Mouse (Mus musculus) limb, embryonic 15.5 days (tissue): ENCODE data around the gene Lysmd2. TPM values are rescaled to one million over a fixed set of nuclear protein-coding genes. Genes with fewer than 3 reads are reported as not detected.
A peak's percentile ranks its signal among the peaks of the same experiment; 100 is the strongest.

Source experiments
- ATAC-seq: fragments of 200-750 bp; cut with Nextera tagmentation; 2 replicates; pipeline ENCODE4 v1.8.0; 2017; ENCODE audit warnings: low read depth, moderate TSS enrichment; ENCODE audit not compliant: insufficient number of reproducible peaks, low FRiP score, low TSS enrichment
- H3K27ac ChIP-seq: fragments of 300-500 bp; sonication (generic); 2 replicates; pipeline ENCODE4 v1.5.1; 2015; ENCODE audit warnings: moderate library complexity, mild to moderate bottlenecking, inconsistent platforms
- H3K27me3 ChIP-seq: fragments of 300-500 bp; sonication (generic); 2 replicates; pipeline ENCODE4 v1.6.1; 2015; ENCODE audit warnings: inconsistent platforms
- H3K36me3 ChIP-seq: fragments of 300-500 bp; sonication (generic); 2 replicates; pipeline ENCODE4 v1.6.1; 2015; ENCODE audit warnings: inconsistent platforms
- H3K4me1 ChIP-seq: fragments of 300-500 bp; sonication (generic); 2 replicates; pipeline ENCODE4 v1.6.1; 2015; ENCODE audit warnings: inconsistent platforms
- H3K4me2 ChIP-seq: fragments of 300-500 bp; sonication (generic); 2 replicates; pipeline ENCODE4 v1.6.1; 2015; ENCODE audit warnings: mild to moderate bottlenecking, inconsistent platforms
- H3K4me3 ChIP-seq: fragments of 300-500 bp; sonication (generic); 2 replicates; pipeline ENCODE4 v1.5.1; 2015; ENCODE audit warnings: mild to moderate bottlenecking, inconsistent platforms
- H3K9ac ChIP-seq: fragments of 300-500 bp; sonication (generic); 2 replicates; pipeline ENCODE4 v1.6.1; 2015; ENCODE audit warnings: inconsistent platforms
- H3K9me3 ChIP-seq: fragments of 300-500 bp; sonication (generic); 2 replicates; pipeline ENCODE4 v1.6.1; 2016; ENCODE audit warnings: inconsistent platforms
- WGBS: fragments of 180-500 bp; shearing (Covaris S2); methylation state at CpG from one replicate; pipeline ENCODE4 v1.1.7; 2015; 5-methylcytosine and 5-hydroxymethylcytosine counted together
- polyA plus RNA-seq: library from polyadenylated mRNA; unstranded; fragments of >200 nt; fragmentation: Nextera tagmentation; extraction: Ambion mirVana; gene quantifications from 2 replicates; pipeline ENCODE4 v1.2.1, GENCODE M21; 2015

The Lysmd2 gene
- polyA plus RNA-seq, 1 experiment from 2014 or later, result 49.5 TPM

GRCm38 (mm10) chr9:75679629-75680028 is 54.1 kb downstream of the Lysmd2 start:
- H3K4me3 ChIP-seq, result no peak overlapping the region
- peaks cover 7% of the 10 kb centered on the region for H3K4me1 ChIP-seq
- no peak overlapping the region for H3K9ac ChIP-seq
- no peak for ATAC-seq
- no peaks in the 10 kb centered on the region for H3K9me3 ChIP-seq
- H3K27ac ChIP-seq, result no peak overlapping the region
- WGBS, result 70% methylated on average over 4 of the region's 4 CpGs
- no peaks in the 10 kb centered on the region for H3K36me3 ChIP-seq
- peaks cover 5% of the 10 kb centered on the region; the same call in 1 of the 2 replicates for H3K27me3 ChIP-seq
- H3K4me2 ChIP-seq, result no peak overlapping the region

DNA sequence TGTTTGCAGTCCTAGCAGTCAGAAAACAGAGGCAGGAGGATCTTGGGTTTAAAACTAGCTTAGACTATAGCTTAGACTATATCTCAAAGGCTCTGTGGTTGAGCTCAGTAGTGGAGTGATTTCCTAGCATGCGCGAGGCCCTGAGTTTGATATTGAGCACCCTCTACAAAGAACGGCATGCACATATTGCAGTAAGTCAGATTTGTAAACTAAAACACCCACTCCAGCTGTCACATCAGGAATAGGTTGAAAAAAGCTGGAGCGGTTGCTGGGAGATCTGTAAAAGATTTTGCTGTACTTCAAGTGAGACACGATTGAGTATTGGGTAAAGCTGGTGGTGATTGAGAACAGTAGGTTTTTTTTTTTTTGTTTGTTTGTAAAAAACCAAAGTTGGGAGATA is 55.1 kb downstream of the Lysmd2 start:
- no peak for ATAC-seq
- Histone ChIP-seq H3K4me3 (no peak overlapping the region), H3K4me1 (peaks cover 7% of the 10 kb centered on the region), H3K4me2 (no peak overlapping the region), H3K27me3 (peaks cover 5% of the 10 kb centered on the region; the same call in 1 of the 2 replicates), H3K9ac (no peak overlapping the region), H3K36me3 (no peaks in the 10 kb centered on the region), H3K27ac (no peak overlapping the region), H3K9me3 (no peaks in the 10 kb centered on the region)
- WGBS, result 85% methylated on average over 5 of the region's 5 CpGs

DNA sequence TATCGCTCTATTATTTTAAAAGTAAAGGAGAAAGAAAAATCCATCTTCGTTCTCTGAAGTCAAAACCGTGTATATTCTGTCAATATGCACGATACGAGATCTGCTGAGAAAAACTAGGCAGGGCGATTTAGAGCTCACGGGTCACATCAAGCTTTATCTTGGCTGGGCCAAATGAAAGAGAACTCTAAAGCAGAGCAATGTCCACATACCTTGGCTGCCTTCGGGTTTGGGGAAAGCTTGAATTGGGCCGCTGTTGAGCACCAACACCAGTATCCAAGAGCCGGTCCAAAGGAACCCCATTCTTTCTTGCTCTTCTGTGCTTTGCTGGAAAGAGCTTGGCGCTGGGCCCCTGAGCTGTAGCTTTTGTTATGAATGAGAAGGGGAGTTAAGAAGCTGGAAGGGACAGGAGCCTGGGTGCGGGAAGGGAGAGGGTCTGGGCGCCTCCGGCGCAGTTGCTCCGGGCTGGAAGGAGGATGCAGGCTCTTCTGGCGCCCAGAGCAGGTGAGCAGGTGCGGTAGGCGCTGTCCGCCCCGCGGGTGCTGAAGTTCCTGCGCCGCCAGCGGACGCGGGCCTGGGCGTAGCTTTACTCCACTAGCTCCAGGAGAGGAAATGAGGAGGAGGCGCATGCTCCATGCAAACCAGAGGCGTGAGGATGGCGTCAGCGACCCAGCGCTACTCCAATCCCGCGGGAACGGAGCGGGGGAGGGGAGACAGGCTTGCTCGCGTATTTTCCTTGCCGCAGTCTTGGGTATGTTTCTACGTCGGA is 58.1 kb downstream of the Lysmd2 start, which contains the start of gene Scg3:
Scg3 (minus strand) TSS at position 631 of the 766 bp plus-strand sequence.
- no peaks in the 10 kb centered on the region for H3K9me3 ChIP-seq
- H3K4me3 ChIP-seq, result peak within 1 kb of the TSS; percentile 22
- ATAC-seq, result no peak; the same call in 1 of the 2 replicates
- peaks cover 5% of the 10 kb centered on the region; the same call in 1 of the 2 replicates for H3K27me3 ChIP-seq
- H3K4me2 ChIP-seq, result peak within 1 kb of the TSS; percentile 41
- no peak within 1 kb of the TSS for H3K9ac ChIP-seq
- H3K4me1 ChIP-seq, result peaks cover 7% of the 10 kb centered on the region
- H3K27ac ChIP-seq, result no peak within 1 kb of the TSS
- WGBS, result 9% methylated on average over 42 of the region's 42 CpGs
- H3K36me3 ChIP-seq, result no peaks in the 10 kb centered on the region

DNA sequence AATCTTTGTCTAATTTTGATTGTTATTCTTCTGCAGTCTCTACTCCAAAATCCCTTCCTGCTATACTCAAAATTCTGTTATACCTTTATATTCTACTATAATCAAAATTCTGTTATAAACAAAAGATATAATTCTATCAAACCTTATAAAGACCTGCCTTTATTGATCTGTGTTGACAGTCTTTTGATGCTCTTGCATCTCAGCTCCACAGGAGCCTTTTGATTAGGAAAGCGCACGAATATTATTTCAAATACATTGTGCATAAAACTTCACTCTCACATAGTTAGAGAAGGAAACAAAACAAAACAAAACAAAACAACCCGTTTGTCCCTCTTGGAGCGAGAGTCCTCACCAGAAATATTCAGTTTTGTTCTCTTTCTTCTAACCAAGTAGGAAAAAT is 58.8 kb downstream of the Lysmd2 start:
- H3K27me3 ChIP-seq, result peaks cover 5% of the 10 kb centered on the region; the same call in 1 of the 2 replicates
- peaks cover 7% of the 10 kb centered on the region for H3K4me1 ChIP-seq
- no peaks in the 10 kb centered on the region for H3K36me3 ChIP-seq
- WGBS, result 73% methylated on average over 4 of the region's 4 CpGs
- H3K9ac ChIP-seq, result no peak overlapping the region
- H3K27ac ChIP-seq, result no peak overlapping the region
- peak overlapping the region; percentile 41 for H3K4me2 ChIP-seq
- H3K9me3 ChIP-seq, result no peaks in the 10 kb centered on the region
- H3K4me3 ChIP-seq, result peak overlapping the region; percentile 22; the same call in 1 of the 2 replicates
- no peak for ATAC-seq

DNA sequence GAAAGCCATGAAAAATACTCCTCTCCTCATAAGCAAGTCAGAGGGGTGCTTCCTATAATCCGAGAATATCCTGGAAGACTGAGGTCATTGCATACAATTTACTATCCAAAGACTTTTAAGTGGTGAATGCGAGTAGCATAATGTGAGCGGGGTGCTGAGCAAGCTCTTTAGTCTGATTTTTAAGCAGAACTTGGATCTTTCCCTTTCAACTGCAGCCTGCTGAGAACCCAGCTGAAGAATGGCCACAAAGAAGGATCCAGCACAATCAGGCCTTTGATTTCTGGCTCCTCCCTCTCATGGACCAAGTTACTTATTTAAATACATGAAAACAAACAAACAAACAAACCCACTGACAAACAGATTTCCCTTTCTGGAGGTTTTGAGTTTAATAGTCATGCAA is 59.2 kb downstream of the Lysmd2 start:
- ATAC-seq, result no peak
- H3K27me3 ChIP-seq, result peaks cover 5% of the 10 kb centered on the region; the same call in 1 of the 2 replicates
- no peaks in the 10 kb centered on the region for H3K9me3 ChIP-seq
- 72% methylated on average over 3 of the region's 3 CpGs for WGBS
- H3K27ac ChIP-seq, result no peak overlapping the region
- H3K4me3 ChIP-seq, result no peak overlapping the region
- no peak overlapping the region for H3K4me2 ChIP-seq
- no peak overlapping the region for H3K9ac ChIP-seq
- H3K4me1 ChIP-seq, result peaks cover 7% of the 10 kb centered on the region
- H3K36me3 ChIP-seq, result no peaks in the 10 kb centered on the region

Other genes with a start within 250 kb of the Lysmd2 start
- 49.8 and 50.6 TPM in 2 replicates for gene Mapk6, start 215.7 kb upstream of the Lysmd2 start, polyA plus RNA-seq
- gene Leo1, start 184.2 kb upstream of the Lysmd2 start, polyA plus RNA-seq, result 37.5 and 42.3 TPM in 2 replicates
- 154 and 158 TPM in 2 replicates for gene Tmod3, start 66.1 kb upstream of the Lysmd2 start, polyA plus RNA-seq
- 21.8 and 27.4 TPM in 2 replicates for gene Tmod2, start 14.4 kb upstream of the Lysmd2 start, polyA plus RNA-seq
- 0.52 and 0.65 TPM in 2 replicates for gene Scg3, start 58.3 kb downstream of the Lysmd2 start, polyA plus RNA-seq
- 11.6 and 11.8 TPM in 2 replicates for gene Bmp5, start 149.6 kb downstream of the Lysmd2 start, polyA plus RNA-seq